Mouse (Mus musculus) G1E (cell line): ENCODE data around the gene Hbp1.

Experiments used
- CTCF ChIP-seq: IDR thresholded peaks from 2 replicates; pipeline ENCODE4 v1.5.1; 2012; ENCODE audit warnings: low read depth, low read length, inconsistent platforms, mixed read lengths
- TAL1 ChIP-seq: conservative IDR thresholded peaks from 2 replicates; pipeline ENCODE4 v1.6.1; 2012; ENCODE audit warnings: low read depth, low read length, inconsistent platforms, mixed read lengths

GRCm38 (mm10) chr12:31949759-31950658 lies at the start of gene Hbp1:
- TF ChIP-seq CTCF (no peak), TAL1 (no peak)
